Mouse (Mus musculus): ENCODE data around the gene Dlec1.

Dlec1 gene

GRCm38 (mm10) chr9:119101992-119102782 is at the start of gene Dlec1:
TSS of gene Dlec1 (plus strand) at chr9:119102478.
- DNase-seq (ENCODE audit: low spot score), result peak; percentile 76

- no peak for DNase-seq (ENCODE audit: low spot score)
Measured at GRCm38 (mm10) chr9:119053964-119054576, 48.2 kb upstream of the Dlec1 start.

GRCm38 (mm10) chr9:119055336-119055735 is 46.9 kb upstream of the Dlec1 start:
- no peak for DNase-seq (ENCODE audit: low spot score)

- no peak for DNase-seq (ENCODE audit: low spot score)
Measured at GRCm38 (mm10) chr9:119058245-119058644, 44.0 kb upstream of the Dlec1 start.

DNA sequence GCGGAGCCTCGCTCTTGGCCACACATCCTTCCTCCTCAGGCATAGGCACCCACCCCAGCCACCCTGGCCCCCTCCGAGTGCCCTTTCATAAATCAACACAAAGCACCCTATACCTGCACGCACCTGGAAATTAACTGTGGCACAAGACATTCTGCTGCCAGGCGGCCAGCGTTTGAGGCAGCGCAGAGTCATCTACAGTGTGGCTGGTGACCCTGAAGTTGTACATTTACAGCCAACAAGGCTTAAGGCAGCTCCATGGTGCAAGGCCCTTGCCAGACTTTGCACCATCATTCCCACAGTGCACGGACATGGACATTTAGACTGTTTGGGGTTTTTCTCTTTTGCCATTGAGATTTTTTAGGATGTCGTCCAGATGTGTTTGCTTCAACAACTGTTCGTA is 41.6 kb upstream of the Dlec1 start:
- DNase-seq (ENCODE audit: low spot score), result no peak

- DNase-seq (ENCODE audit: low spot score), result no peak
Measured at GRCm38 (mm10) chr9:119063036-119063644, 39.1 kb upstream of the Dlec1 start.

DNA sequence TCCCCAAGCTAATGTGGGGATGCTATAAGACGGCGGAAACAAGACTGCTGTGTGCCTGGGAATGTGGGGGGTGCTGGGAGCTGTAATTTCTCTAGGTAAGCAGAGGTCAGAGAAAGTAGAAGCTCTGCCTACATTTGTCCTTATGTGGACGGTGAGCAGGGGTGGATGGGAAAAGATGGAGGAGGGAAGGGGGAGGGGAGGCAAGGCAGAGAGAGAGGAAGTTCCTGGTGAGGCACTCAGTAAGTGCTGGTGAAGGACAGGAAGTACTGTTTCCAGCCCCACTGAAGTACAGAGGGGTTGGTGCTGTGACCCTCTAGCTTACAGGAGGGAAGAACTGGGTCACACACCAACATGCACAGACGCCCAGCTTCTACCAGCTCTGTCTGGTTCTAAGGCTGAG is 38.0 kb upstream of the Dlec1 start:
- no peak for DNase-seq (ENCODE audit: low spot score)

DNA sequence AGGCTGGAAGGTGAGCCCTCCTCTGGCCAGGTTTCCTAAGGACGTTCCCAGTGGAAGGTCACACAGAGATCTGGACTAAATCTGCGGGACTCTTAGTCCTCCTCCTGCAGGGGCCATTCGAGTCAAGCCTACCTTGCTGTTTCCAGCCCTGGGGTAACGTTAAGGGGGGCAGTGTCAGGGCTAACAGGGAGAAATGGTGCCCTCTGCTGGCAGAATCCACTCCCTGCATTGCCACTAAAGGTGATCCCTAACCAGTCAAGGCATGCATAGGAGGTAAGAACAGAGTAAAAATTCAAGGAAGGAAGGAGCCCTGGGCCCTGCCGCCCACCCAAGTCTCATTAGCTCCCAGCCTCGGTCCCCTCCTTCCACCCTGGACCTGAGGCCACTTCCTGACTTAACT is 34.7 kb upstream of the Dlec1 start:
- DNase-seq (ENCODE audit: low spot score), result peak; percentile 84

- DNase-seq (ENCODE audit: low spot score), result no peak
Measured at GRCm38 (mm10) chr9:119068266-119068665, 34.0 kb upstream of the Dlec1 start.

- DNase-seq (ENCODE audit: low spot score), result no peak
Measured at GRCm38 (mm10) chr9:119070173-119070825, 32.0 kb upstream of the Dlec1 start.

- DNase-seq (ENCODE audit: low spot score), result no peak
Measured at GRCm38 (mm10) chr9:119071786-119072185, 30.5 kb upstream of the Dlec1 start.

DNA sequence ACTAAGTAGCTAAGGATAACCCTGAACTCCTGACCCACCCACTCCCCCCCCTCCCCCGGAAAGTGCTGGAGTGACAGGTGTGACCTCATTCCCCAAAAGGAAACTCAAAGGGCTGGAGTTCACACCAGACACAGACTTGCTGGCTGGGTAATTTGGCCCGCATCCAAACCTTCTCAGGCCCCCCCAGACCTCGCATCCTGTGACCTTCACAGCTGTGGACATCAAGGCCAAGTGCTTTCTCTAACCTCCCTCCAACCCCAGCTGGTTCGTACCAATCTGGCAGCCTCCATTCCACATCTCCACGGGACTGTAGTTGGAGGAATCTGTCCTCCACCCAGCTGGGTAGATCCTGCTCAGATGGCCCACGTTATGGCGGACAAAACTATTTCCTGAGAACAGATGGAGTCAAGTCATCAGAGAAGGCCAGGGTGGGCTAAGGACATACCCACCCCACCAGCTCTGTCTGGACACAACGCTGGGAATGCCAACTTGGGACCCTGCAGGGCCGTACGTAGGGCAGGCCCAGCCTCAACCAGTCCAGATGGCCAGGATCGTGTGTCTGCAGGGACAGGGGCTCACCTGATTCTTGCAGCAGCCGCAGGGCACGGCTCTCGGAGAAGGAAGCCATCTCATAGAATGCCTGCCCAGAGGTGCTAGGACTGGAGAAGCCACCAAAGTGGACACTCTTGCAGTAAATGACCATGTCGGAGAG is 28.9 kb upstream of the Dlec1 start:
- DNase-seq (ENCODE audit: low spot score), result no peak

GRCm38 (mm10) chr9:119075685-119076084 is 26.6 kb upstream of the Dlec1 start:
- DNase-seq (ENCODE audit: low spot score), result no peak

DNA sequence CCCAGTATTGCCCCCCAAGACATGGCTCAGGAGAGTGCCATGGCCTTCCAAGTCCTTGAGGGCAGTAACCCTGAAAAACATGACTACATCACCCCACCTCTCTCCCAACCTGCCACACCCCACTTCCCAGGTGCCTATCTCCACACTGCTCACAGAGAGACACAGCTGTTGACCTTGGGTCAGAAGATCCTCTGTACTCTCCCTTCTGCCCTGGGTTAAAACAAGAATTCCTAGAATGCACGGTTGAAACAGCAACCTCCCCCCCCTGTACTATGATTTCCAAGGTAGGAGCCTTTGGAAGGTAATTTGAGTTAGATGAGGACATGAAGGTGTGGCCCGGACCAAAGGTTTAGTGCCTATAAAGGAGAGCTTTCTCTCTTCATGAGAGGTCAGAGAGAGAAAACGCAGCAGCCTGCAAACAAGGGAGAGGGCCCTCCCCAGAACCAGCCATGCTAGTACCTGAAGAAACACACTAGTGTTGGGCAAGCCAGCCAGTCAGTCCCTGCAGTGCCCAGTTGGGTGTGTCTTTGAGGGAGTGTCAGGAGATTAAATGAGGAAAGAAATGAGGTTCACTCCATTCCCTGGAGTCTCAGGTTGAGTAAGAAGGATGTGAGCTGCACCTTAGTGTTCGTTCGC is 22.1 kb upstream of the Dlec1 start:
- no peak for DNase-seq (ENCODE audit: low spot score)

- DNase-seq (ENCODE audit: low spot score), result no peak
Measured at GRCm38 (mm10) chr9:119082039-119082438, 20.2 kb upstream of the Dlec1 start.

- DNase-seq (ENCODE audit: low spot score), result no peak
Measured at GRCm38 (mm10) chr9:119082656-119083430, 19.4 kb upstream of the Dlec1 start.

DNA sequence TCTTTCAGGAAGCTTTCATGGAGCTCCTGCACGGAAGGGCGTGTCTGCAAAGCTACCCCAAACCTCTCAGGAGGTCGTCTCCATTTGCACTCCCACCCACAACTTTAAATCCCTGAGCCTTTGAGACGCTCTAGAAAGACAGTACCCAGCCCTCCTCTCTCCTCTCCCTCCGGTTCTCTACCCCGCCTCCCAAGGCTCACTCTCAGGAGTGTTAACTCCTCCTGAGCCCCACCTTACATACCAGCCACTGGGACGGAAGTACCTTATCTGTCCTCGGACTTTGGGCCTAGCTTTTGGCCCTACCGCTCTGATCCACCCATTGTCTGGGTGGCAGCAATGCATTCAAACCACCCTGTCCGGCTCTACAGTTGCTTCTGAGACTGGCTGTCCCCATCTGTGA is 18.3 kb upstream of the Dlec1 start:
- DNase-seq (ENCODE audit: low spot score), result no peak

DNA sequence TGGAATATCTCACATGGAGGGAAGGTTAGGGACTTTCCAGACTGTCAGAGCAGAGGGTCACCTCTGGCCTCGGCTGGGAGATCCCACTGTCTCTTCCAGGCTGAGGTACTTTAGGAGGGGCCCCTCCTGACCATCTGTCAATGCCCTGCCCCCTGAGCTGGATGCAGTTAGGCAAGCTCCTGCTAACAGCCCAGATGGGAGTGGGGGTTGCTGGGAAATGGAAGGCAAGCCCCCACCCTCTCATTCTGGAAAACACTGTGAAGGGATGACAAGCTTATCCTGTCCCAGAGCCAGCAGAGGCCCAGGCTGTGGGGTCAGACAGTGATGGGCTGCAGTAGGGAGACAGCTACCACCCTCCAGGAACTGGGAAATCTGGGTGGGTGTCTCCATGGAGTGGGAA is 15.8 kb upstream of the Dlec1 start:
- DNase-seq (ENCODE audit: low spot score), result no peak

GRCm38 (mm10) chr9:119087309-119087708 is 15.0 kb upstream of the Dlec1 start:
- DNase-seq (ENCODE audit: low spot score), result no peak

DNA sequence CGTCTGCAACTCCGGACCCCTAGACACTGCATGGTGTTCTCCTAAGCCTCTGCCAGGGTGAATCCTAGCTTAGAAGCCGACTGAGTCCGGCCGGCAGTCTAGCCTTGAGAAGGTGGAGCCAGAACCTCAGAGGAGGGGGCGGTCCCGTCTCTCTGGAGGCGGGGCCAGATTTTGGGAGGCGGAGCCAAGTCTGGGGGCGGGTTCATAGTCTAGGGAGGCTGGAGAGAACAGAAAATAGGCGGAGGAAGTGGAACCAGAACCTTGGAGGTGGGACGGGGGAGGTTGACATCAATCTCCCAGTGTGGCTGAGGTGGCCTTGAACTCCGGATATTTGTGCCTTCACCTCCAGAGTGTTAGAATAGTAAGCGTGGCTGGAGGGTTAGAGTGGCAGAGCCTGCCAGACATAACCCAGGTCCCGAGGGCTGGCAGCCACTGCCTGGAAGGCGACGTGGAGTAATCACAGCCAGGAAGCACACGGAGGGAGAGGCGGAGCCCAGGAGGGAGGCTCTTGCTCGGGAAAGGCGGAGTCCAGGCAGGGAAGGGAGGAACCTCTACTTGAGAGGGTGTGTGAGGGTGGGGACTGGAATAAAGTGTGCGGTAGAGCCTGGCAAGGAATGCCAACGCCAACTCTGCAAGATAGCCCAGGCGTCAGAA is 14.0 kb upstream of the Dlec1 start:
- DNase-seq (ENCODE audit: low spot score), result peak; percentile 81

Measured in layer of hippocampus, adult 11-12 months (tissue).